Mouse (Mus musculus): Measurements from ENCODE around the gene Gabbr2. TPM values are rescaled to one million over a fixed set of nuclear protein-coding genes. Genes with fewer than 3 reads are reported as not detected.
"Not testable (repeated sequence)": the region's sequence is repeated elsewhere in the genome, so short reads cannot be mapped to it uniquely, and the experiment has no call there.

Gene Gabbr2
- polyA plus RNA-seq, 1 experiment from 2014 or later: 0.04 TPM

DNA sequence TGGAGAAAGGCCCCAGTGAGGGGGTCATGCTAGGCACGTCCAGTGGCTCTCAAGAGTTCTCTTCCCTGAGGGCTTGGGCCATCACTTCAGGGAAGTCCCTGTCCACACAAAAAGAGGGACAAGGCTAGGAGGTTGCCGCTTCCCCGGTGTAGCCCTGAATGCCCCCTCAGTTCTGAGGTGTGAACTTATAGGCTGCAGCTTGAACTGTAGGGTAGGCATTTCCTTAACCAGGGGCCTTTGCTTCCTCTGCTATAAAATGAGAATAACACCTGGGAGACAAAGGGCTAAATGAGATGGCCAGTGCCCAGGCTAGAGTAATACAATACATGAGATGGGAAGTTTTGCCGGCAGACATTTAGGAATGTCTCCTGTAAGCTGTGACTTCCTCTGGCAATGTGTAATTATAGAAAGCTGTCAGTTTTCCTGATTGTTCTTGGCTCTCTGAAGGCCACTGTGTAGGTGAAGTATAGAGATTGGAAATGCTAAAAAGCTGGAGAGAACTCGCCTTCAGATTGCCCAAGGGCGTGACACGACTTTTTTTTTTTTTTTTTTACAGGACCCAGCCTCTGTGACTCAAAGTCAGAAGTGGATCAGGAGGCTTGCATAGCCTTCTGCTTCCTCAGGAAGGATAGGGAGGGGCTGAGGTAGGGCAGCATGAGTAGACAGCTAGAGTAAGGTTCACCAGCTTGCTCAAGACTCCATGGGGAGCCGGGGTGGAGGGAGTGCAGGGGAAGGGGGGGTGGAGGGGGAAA lies 348.6 kb downstream of the Gabbr2 start:
- Histone ChIP-seq H3K9me3 (ENCODE audit: control insufficient read depth, low read length) (no peaks in the 10 kb centered on the region), H3K4me1 (replicated peaks; ENCODE audit: control insufficient read depth, insufficient read depth) (no peaks in the 10 kb centered on the region), H3K4me3 (ENCODE audit: low read depth, low read length) (no peak overlapping the region), H3K27me3 (ENCODE audit: control insufficient read depth, insufficient read depth, low read length) (no peaks in the 10 kb centered on the region), H3K4me2 (replicated peaks; ENCODE audit: low read depth) (no peak overlapping the region), H3K27ac (replicated peaks) (peak overlapping the region; percentile 77), H3K36me3 (ENCODE audit: control insufficient read depth, insufficient read depth, low read length) (no peaks in the 10 kb centered on the region), H3K9ac (ENCODE audit: low read length) (no peak overlapping the region)
- ATAC-seq (ENCODE audit: low FRiP score, low TSS enrichment): peak; percentile 94
- TF ChIP-seq EP300 (optimal IDR thresholded peaks at IDR 0.05) (no peak), CTCF (IDR thresholded peaks at IDR 0.05; ENCODE audit: low read depth) (no peak)
- peak; percentile 70 for DNase-seq (ENCODE audit: low spot score)
- WGBS: 57% methylated on average over 8 of the region's 8 CpGs

DNA sequence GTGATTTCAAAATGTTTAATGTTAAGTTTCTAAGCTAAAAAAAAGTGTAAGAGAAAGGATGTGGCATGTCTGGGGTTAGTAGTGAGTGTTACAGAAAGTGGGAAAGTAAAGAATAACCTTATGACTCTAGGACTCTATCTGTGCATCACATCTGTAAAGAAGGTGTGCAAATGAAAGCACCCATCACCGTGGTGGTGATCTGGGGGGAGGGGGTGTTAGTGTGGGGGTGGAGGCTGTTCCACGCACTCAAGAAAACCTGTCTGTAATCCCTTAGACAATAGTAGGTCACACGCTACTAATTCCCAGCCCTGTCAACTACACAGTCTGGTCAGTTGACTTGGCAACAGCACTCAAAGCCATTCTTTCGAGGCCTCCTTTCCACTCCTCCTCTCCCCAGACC lies 350.4 kb downstream of the Gabbr2 start:
- WGBS: 65% methylated on average over 4 of the region's 4 CpGs
- ATAC-seq (ENCODE audit: low FRiP score, low TSS enrichment): no peak
- TF ChIP-seq EP300 (optimal IDR thresholded peaks at IDR 0.05): no peak
- no peak for TF ChIP-seq CTCF (IDR thresholded peaks at IDR 0.05; ENCODE audit: low read depth)

DNA sequence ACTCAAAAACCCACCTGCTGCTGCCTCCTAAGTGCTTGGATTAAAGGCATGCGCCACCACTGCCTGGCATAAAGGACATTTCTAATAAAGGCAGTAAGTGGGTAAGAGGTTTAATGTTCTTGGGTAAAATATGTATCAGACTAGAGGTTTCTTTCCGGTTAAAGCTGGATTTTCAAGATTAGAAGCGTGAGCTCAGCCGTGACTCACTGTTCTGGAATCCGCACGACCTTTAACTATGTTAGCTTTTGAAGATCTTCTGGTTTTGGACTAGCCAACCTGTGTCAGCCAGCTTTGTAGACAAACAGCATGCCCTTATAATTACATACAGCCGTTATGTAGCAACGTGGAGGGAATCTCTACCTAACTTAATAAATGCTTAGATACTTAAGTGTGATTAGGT lies 351.8 kb downstream of the Gabbr2 start:
- Histone ChIP-seq H3K36me3 (ENCODE audit: control insufficient read depth, insufficient read depth, low read length) (no peaks in the 10 kb centered on the region), H3K4me3 (ENCODE audit: low read depth, low read length) (no peak overlapping the region), H3K4me1 (replicated peaks; ENCODE audit: control insufficient read depth, insufficient read depth) (no peaks in the 10 kb centered on the region), H3K27ac (replicated peaks) (no peak overlapping the region), H3K4me2 (replicated peaks; ENCODE audit: low read depth) (no peak overlapping the region), H3K9me3 (ENCODE audit: control insufficient read depth, low read length) (no peaks in the 10 kb centered on the region), H3K27me3 (ENCODE audit: control insufficient read depth, insufficient read depth, low read length) (no peaks in the 10 kb centered on the region), H3K9ac (ENCODE audit: low read length) (no peak overlapping the region)
- 45% methylated on average over 8 of the region's 8 CpGs for WGBS
- ATAC-seq (ENCODE audit: low FRiP score, low TSS enrichment): peak; percentile 48; the same call in 1 of the 2 replicates
- TF ChIP-seq CTCF (IDR thresholded peaks at IDR 0.05; ENCODE audit: low read depth) (no peak), EP300 (optimal IDR thresholded peaks at IDR 0.05) (no peak)
- peak; percentile 52 for DNase-seq (ENCODE audit: low spot score)

More for the DNA sequence above, 350.4 kb downstream of the Gabbr2 start:
- no peak for DNase-seq (ENCODE audit: low spot score)
- Histone ChIP-seq H3K9me3 (ENCODE audit: control insufficient read depth, low read length) (no peaks in the 10 kb centered on the region), H3K9ac (ENCODE audit: low read length) (no peak overlapping the region), H3K4me2 (replicated peaks; ENCODE audit: low read depth) (no peak overlapping the region), H3K4me1 (replicated peaks; ENCODE audit: control insufficient read depth, insufficient read depth) (no peaks in the 10 kb centered on the region), H3K27ac (replicated peaks) (no peak overlapping the region), H3K27me3 (ENCODE audit: control insufficient read depth, insufficient read depth, low read length) (no peaks in the 10 kb centered on the region), H3K4me3 (ENCODE audit: low read depth, low read length) (no peak overlapping the region), H3K36me3 (ENCODE audit: control insufficient read depth, insufficient read depth, low read length) (no peaks in the 10 kb centered on the region)

DNA sequence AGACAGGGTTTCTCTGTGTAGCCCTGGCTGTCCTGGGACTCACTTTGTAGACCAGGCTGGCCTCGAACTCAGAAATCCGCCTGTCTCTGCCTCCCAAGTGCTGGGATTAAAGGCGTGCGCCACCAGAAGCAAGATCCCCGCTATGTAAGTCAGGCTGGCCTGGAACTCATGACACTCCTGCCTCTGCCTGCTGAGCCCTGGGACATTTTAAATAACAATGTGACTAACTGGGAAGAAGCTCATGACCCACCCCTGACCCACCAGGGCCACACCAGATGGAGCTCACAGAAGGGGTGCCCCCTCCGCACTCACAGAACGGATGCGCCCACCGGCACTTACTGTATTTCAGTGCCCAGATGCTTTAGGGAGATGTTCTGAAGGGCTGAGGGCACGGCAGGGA lies 354.4 kb downstream of the Gabbr2 start:
- not testable (repeated sequence) for H3K36me3 ChIP-seq (ENCODE audit: control insufficient read depth, insufficient read depth, low read length); H3K4me3 ChIP-seq (ENCODE audit: low read depth, low read length); H3K27me3 ChIP-seq (ENCODE audit: control insufficient read depth, insufficient read depth, low read length); H3K4me1 ChIP-seq (replicated peaks; ENCODE audit: control insufficient read depth, insufficient read depth); ATAC-seq (ENCODE audit: low FRiP score, low TSS enrichment); DNase-seq (ENCODE audit: low spot score); H3K9ac ChIP-seq (ENCODE audit: low read length); H3K27ac ChIP-seq (replicated peaks); H3K4me2 ChIP-seq (replicated peaks; ENCODE audit: low read depth); H3K9me3 ChIP-seq (ENCODE audit: control insufficient read depth, low read length)
- 90% methylated on average over 10 of the region's 10 CpGs for WGBS

DNA sequence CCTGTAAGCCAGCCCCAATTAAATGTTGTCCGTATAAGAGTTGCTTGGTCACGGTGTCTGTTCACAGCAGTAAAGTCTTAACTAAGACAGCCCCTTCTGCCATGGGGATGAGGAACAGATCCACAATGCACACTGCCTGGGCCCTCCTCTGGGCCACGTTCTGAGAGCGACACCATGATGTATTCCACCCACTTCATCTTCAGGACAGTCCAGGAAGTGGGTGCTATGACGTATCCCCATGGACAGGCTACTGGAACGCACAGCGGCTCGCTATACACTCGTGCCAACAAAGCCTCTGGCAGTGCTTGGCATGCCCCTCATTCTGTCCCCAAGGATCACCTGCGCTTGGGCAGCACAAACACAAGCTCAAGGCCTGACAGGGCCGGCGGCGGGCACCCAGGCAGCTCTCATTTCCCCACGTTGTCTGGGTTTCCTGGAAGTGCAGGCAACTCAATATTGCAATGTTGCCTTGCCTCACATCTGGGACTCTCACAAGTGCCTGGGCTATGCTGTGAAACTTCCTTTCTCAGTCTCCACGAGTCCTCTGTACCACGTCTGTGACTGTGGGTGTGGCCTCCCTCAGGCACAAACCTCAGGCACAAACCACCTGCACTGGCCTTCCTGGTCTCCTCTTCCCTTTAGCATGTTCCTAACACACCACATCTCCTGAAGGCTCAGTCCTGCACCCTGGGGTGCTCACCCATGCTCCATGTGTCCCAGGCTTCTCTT lies 355.8 kb downstream of the Gabbr2 start:
- ATAC-seq (ENCODE audit: low FRiP score, low TSS enrichment) (no peak; the same call in 1 of the 2 replicates), DNase-seq (ENCODE audit: low spot score) (no peak)
- H3K27me3 ChIP-seq (ENCODE audit: control insufficient read depth, insufficient read depth, low read length): no peaks in the 10 kb centered on the region
- 78% methylated on average over 16 of the region's 16 CpGs for WGBS
- H3K4me3 ChIP-seq (ENCODE audit: low read depth, low read length): no peak overlapping the region
- H3K4me1 ChIP-seq (replicated peaks; ENCODE audit: control insufficient read depth, insufficient read depth): no peaks in the 10 kb centered on the region
- H3K9ac ChIP-seq (ENCODE audit: low read length): no peak overlapping the region
- H3K27ac ChIP-seq (replicated peaks): no peak overlapping the region
- no peak overlapping the region for H3K4me2 ChIP-seq (replicated peaks; ENCODE audit: low read depth)
- H3K9me3 ChIP-seq (ENCODE audit: control insufficient read depth, low read length): no peaks in the 10 kb centered on the region
- H3K36me3 ChIP-seq (ENCODE audit: control insufficient read depth, insufficient read depth, low read length): no peaks in the 10 kb centered on the region
- no peak for TF ChIP-seq CTCF (IDR thresholded peaks at IDR 0.05; ENCODE audit: low read depth)
- no peak for TF ChIP-seq EP300 (optimal IDR thresholded peaks at IDR 0.05)

DNA sequence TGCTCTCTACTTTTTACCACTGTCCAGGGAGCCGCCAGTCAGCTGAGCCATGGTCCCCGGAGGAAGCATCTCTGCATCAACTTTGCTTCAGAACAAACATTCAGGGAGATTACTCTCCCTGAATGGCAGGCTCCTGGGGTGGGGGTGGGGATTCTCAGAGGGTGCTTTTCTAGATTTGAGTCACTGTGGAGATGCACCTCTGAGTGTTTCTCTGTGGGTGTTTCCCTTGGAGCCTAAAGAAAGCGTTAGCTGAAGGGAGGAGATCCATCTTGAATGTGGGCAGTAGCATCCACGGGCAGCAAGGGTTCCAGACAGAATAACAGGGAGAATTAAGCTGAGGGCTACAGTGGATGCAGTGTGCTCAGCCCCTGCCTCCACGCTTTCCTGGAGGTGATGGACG lies 356.8 kb downstream of the Gabbr2 start:
- H3K27me3 ChIP-seq (ENCODE audit: control insufficient read depth, insufficient read depth, low read length): no peaks in the 10 kb centered on the region
- H3K4me3 ChIP-seq (ENCODE audit: low read depth, low read length): no peak overlapping the region
- H3K4me1 ChIP-seq (replicated peaks; ENCODE audit: control insufficient read depth, insufficient read depth): no peaks in the 10 kb centered on the region
- 54% methylated on average over 6 of the region's 6 CpGs for WGBS
- H3K9ac ChIP-seq (ENCODE audit: low read length): no peak overlapping the region
- no peaks in the 10 kb centered on the region for H3K36me3 ChIP-seq (ENCODE audit: control insufficient read depth, insufficient read depth, low read length)
- H3K27ac ChIP-seq (replicated peaks): no peak overlapping the region
- no peak overlapping the region for H3K4me2 ChIP-seq (replicated peaks; ENCODE audit: low read depth)
- TF ChIP-seq CTCF (IDR thresholded peaks at IDR 0.05; ENCODE audit: low read depth): no peak
- TF ChIP-seq EP300 (optimal IDR thresholded peaks at IDR 0.05): no peak
- no peak for DNase-seq (ENCODE audit: low spot score)
- H3K9me3 ChIP-seq (ENCODE audit: control insufficient read depth, low read length): no peaks in the 10 kb centered on the region
- ATAC-seq (ENCODE audit: low FRiP score, low TSS enrichment): no peak

DNA sequence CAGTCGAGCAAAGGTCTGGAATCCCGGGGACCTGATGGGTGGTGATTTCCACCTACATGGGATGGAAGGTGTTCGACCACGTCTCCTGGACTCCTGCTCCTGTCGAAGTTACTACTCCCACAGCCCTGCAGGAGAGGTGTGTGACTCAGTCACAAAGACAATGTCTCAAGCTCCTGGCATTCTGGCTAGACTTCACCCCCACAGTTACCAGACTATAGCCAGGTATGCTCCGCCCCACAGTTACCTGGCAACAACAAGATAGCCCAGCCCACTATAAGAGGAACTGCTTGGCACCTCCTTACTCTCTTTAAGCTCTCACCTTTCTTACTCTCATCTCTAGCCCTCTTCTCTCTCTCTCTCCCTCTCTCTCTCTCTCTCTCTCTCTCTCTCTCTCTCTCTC lies 358.1 kb downstream of the Gabbr2 start:
- H3K4me2 ChIP-seq (replicated peaks; ENCODE audit: low read depth); H3K27me3 ChIP-seq (ENCODE audit: control insufficient read depth, insufficient read depth, low read length); H3K27ac ChIP-seq (replicated peaks); H3K36me3 ChIP-seq (ENCODE audit: control insufficient read depth, insufficient read depth, low read length); H3K4me3 ChIP-seq (ENCODE audit: low read depth, low read length); H3K4me1 ChIP-seq (replicated peaks; ENCODE audit: control insufficient read depth, insufficient read depth); H3K9ac ChIP-seq (ENCODE audit: low read length); H3K9me3 ChIP-seq (ENCODE audit: control insufficient read depth, low read length): not testable (repeated sequence)
- ATAC-seq (ENCODE audit: low FRiP score, low TSS enrichment): peak; percentile 70
- DNase-seq (ENCODE audit: low spot score): peak; percentile 63
- WGBS: 52% methylated on average over 6 of the region's 6 CpGs

Data from stomach, postnatal 0 days (tissue).